8 mouse cellular contexts compared by ENCODE assay signal in genomic region chr10:79945507-79946234, GRCm38 (mm10). TPM values are rescaled to one million over a fixed set of nuclear protein-coding genes. Genes with fewer than 3 reads are reported as not detected.
DNase-seq lines count a peak whose midpoint lies in the region; ATAC-seq and TF ChIP-seq lines count a peak whose summit lies in the region.

No protein-coding gene starts in this region.

- no peak for ATAC-seq in heart, embryonic 14.5 days (ENCODE audit: insufficient number of reproducible peaks, insufficient read depth, low FRiP score, low read depth)
- peak; percentile 36 for ATAC-seq in hindbrain, embryonic 13.5 days (ENCODE audit: low FRiP score)
- peak; percentile 9; the same call in 1 of the 2 replicates for ATAC-seq in liver, embryonic 12.5 days
- ATAC-seq in neural tube, embryonic 12.5 days (ENCODE audit: low FRiP score, low read depth) = peak; percentile 66

- 46% methylated on average over 16 of the region's 16 CpGs for WGBS in heart, embryonic 14.5 days
- 18% methylated on average over 16 of the region's 16 CpGs for WGBS in hindbrain, embryonic 13.5 days
- 47% methylated on average over 16 of the region's 16 CpGs for WGBS in liver, embryonic 12.5 days (ENCODE audit: insufficient replicate concordance)
- 11% methylated on average over 16 of the region's 16 CpGs for WGBS in neural tube, embryonic 12.5 days

- no peak overlapping the region for H3K4me3 ChIP-seq in heart, embryonic 14.5 days (ENCODE audit: control insufficient read depth in 1 of 2, insufficient read depth in 1 of 2, low read depth in 1 of 2, low read length in 2 of 2)
- H3K4me3 ChIP-seq in hindbrain, embryonic 13.5 days = no peak overlapping the region
- peak overlapping the region; percentile 13; the same call in 1 of the 2 replicates for H3K4me3 ChIP-seq in liver, embryonic 12.5 days
- no peak overlapping the region for H3K4me3 ChIP-seq in neural tube, embryonic 12.5 days
- H3K4me3 ChIP-seq in layer of hippocampus, adult 2 months = no peak overlapping the region

- H3K27me3 ChIP-seq in heart, embryonic 14.5 days (ENCODE audit: control insufficient read depth, insufficient read depth, low read length) = no peaks in the 10 kb centered on the region
- H3K27me3 ChIP-seq in hindbrain, embryonic 13.5 days = no peaks in the 10 kb centered on the region
- no peaks in the 10 kb centered on the region for H3K27me3 ChIP-seq in liver, embryonic 12.5 days (replicated peaks)
- H3K27me3 ChIP-seq in neural tube, embryonic 12.5 days (replicated peaks) = no peaks in the 10 kb centered on the region

- no peak for DNase-seq in heart, postnatal 36 days
- no peak for DNase-seq in layer of hippocampus, adult 2 months (ENCODE audit: low spot score in 2 of 2)
- no peak for DNase-seq in adrenal gland, postnatal 36 days
- DNase-seq in right cerebral cortex, postnatal 25 days = no peak

- no peak overlapping the region; a peak in 1 of 4 replicates for H3K27ac ChIP-seq in heart, embryonic 14.5 days (replicated peaks in 1 of 2; ENCODE audit: control insufficient read depth in 1 of 2, insufficient read depth in 1 of 2, low read depth in 2 of 2, low read length in 2 of 2)
- peak overlapping the region; percentile 71 for H3K27ac ChIP-seq in hindbrain, embryonic 13.5 days
- H3K27ac ChIP-seq in liver, embryonic 12.5 days = peak overlapping the region; percentile 91
- peak overlapping the region; percentile 55 for H3K27ac ChIP-seq in neural tube, embryonic 12.5 days
- no peak overlapping the region for H3K27ac ChIP-seq in layer of hippocampus, adult 2 months

- H3K4me2 ChIP-seq in heart, embryonic 14.5 days (ENCODE audit: low read length) = peak overlapping the region; percentile 1; the same call in 1 of the 2 replicates
- no peak overlapping the region for H3K4me2 ChIP-seq in hindbrain, embryonic 13.5 days
- peak overlapping the region; percentile 67 for H3K4me2 ChIP-seq in liver, embryonic 12.5 days
- peak overlapping the region; percentile 27 for H3K4me2 ChIP-seq in neural tube, embryonic 12.5 days (replicated peaks)

- peaks cover 27% of the 10 kb centered on the region for H3K36me3 ChIP-seq in heart, embryonic 14.5 days (ENCODE audit: control insufficient read depth, insufficient read depth, low read length)
- peaks cover 43% of the 10 kb centered on the region for H3K36me3 ChIP-seq in hindbrain, embryonic 13.5 days
- H3K36me3 ChIP-seq in liver, embryonic 12.5 days = peaks cover 54% of the 10 kb centered on the region
- H3K36me3 ChIP-seq in neural tube, embryonic 12.5 days = peaks cover 53% of the 10 kb centered on the region

- intact Hi-C loops in heart, postnatal 36 days (cut with DNase I) = no loop called here

- no peaks in the 10 kb centered on the region for H3K9me3 ChIP-seq in heart, embryonic 14.5 days (ENCODE audit: control insufficient read depth, low read length)
- no peaks in the 10 kb centered on the region for H3K9me3 ChIP-seq in hindbrain, embryonic 13.5 days
- no peaks in the 10 kb centered on the region for H3K9me3 ChIP-seq in liver, embryonic 12.5 days (replicated peaks)
- H3K9me3 ChIP-seq in neural tube, embryonic 12.5 days = no peaks in the 10 kb centered on the region

- TF ChIP-seq CTCF in layer of hippocampus, adult 2 months (conservative IDR thresholded peaks at IDR 0.05) = no peak

- peak overlapping the region; percentile 40; the same call in 1 of the 2 replicates for H3K9ac ChIP-seq in heart, embryonic 14.5 days (ENCODE audit: low read length)
- peak overlapping the region; percentile 46 for H3K9ac ChIP-seq in hindbrain, embryonic 13.5 days
- H3K9ac ChIP-seq in liver, embryonic 12.5 days = peak overlapping the region; percentile 62
- H3K9ac ChIP-seq in neural tube, embryonic 12.5 days = peak overlapping the region; percentile 49; the same call in 1 of the 2 replicates

- H3K4me1 ChIP-seq in heart, embryonic 14.5 days (ENCODE audit: control insufficient read depth in 2 of 2, insufficient read depth in 2 of 2, low read length in 2 of 2) = peaks cover 23 to 26% of the 10 kb centered on the region in 2 experiments
- H3K4me1 ChIP-seq in hindbrain, embryonic 13.5 days (replicated peaks) = peaks cover 32% of the 10 kb centered on the region
- peaks cover 82% of the 10 kb centered on the region for H3K4me1 ChIP-seq in liver, embryonic 12.5 days
- H3K4me1 ChIP-seq in neural tube, embryonic 12.5 days = peaks cover 37% of the 10 kb centered on the region

RNA-seq across cellular contexts. Expression of gene Wdr18, which starts 14.3 kb away (rescaled TPM):
- polyA plus RNA-seq in heart, embryonic 14.5 days (2014; fragmentation: Nextera tagmentation; extraction: Ambion mirVana) = 73.2 and 84.4 TPM in 2 replicates
- 10 to 100 TPM; 25.6 to 28.8 TPM for total RNA-seq in heart, postnatal 36 days (2021)
- polyA plus RNA-seq in hindbrain, embryonic 13.5 days (2015; fragmentation: Nextera tagmentation; extraction: Ambion mirVana) = 77.4 and 77.9 TPM in 2 replicates
- polyA plus RNA-seq in liver, embryonic 12.5 days (2016; fragmentation: Nextera tagmentation; extraction: Ambion mirVana) = 99.9 and 114 TPM in 2 replicates
- polyA plus RNA-seq in neural tube, embryonic 12.5 days (2016; fragmentation: Nextera tagmentation; extraction: Ambion mirVana) = 84.5 and 98.3 TPM in 2 replicates
- 10 to 100 TPM; 44.8 to 47.0 TPM for total RNA-seq in layer of hippocampus, adult 2 months (2021)
- 10 to 100 TPM; 37.8 to 48.9 TPM for total RNA-seq in adrenal gland, postnatal 36 days (2021)

RNA-seq across cellular contexts. Expression of gene Arid3a, which starts 18.8 kb away (rescaled TPM):
- polyA plus RNA-seq in heart, embryonic 14.5 days (2014; fragmentation: Nextera tagmentation; extraction: Ambion mirVana) = 1.9 and 2.8 TPM in 2 replicates
- 1 to 10 TPM; 1.9 to 2.6 TPM for total RNA-seq in heart, postnatal 36 days (2021)
- polyA plus RNA-seq in hindbrain, embryonic 13.5 days (2015; fragmentation: Nextera tagmentation; extraction: Ambion mirVana) = 3.5 and 4.0 TPM in 2 replicates
- polyA plus RNA-seq in liver, embryonic 12.5 days (2016; fragmentation: Nextera tagmentation; extraction: Ambion mirVana) = 5.6 and 6.4 TPM in 2 replicates
- polyA plus RNA-seq in neural tube, embryonic 12.5 days (2016; fragmentation: Nextera tagmentation; extraction: Ambion mirVana) = 4.9 and 7.7 TPM in 2 replicates
- total RNA-seq in layer of hippocampus, adult 2 months (2021) = 1 to 10 TPM; 7.5 to 8.5 TPM
- 1 to 10 TPM; 3.0 to 4.1 TPM for total RNA-seq in adrenal gland, postnatal 36 days (2021)

RNA-seq across cellular contexts. Expression of gene R3hdm4, which starts 24.7 kb away (rescaled TPM):
- polyA plus RNA-seq in heart, embryonic 14.5 days (2014; fragmentation: Nextera tagmentation; extraction: Ambion mirVana) = 96.7 and 98.5 TPM in 2 replicates
- 10 to 100 TPM; 81.0 to 88.1 TPM for total RNA-seq in heart, postnatal 36 days (2021)
- 243 and 256 TPM in 2 replicates for polyA plus RNA-seq in hindbrain, embryonic 13.5 days (2015; fragmentation: Nextera tagmentation; extraction: Ambion mirVana)
- polyA plus RNA-seq in liver, embryonic 12.5 days (2016; fragmentation: Nextera tagmentation; extraction: Ambion mirVana) = 67.5 and 74.1 TPM in 2 replicates
- polyA plus RNA-seq in neural tube, embryonic 12.5 days (2016; fragmentation: Nextera tagmentation; extraction: Ambion mirVana) = 185 and 186 TPM in 2 replicates
- total RNA-seq in layer of hippocampus, adult 2 months (2021) = 100 to 1,000 TPM; 365 to 385 TPM
- 100 to 1,000 TPM; 104 to 118 TPM for total RNA-seq in adrenal gland, postnatal 36 days (2021)

RNA-seq across cellular contexts. Expression of gene Grin3b, which starts 24.8 kb away (rescaled TPM):
- 0.09 and 0.18 TPM in 2 replicates for polyA plus RNA-seq in heart, embryonic 14.5 days (2014; fragmentation: Nextera tagmentation; extraction: Ambion mirVana)
- total RNA-seq in heart, postnatal 36 days (2021) = under 1 TPM; 0.27 to 0.28 TPM
- polyA plus RNA-seq in hindbrain, embryonic 13.5 days (2015; fragmentation: Nextera tagmentation; extraction: Ambion mirVana) = 0.61 and 0.65 TPM in 2 replicates
- 0.14 TPM in 2 replicates for polyA plus RNA-seq in liver, embryonic 12.5 days (2016; fragmentation: Nextera tagmentation; extraction: Ambion mirVana)
- 0.24 and 0.40 TPM in 2 replicates for polyA plus RNA-seq in neural tube, embryonic 12.5 days (2016; fragmentation: Nextera tagmentation; extraction: Ambion mirVana)
- total RNA-seq in layer of hippocampus, adult 2 months (2021) = under 1 TPM in 1 of 2 experiments, not detected in 1; 0.15 TPM
- not detected for total RNA-seq in adrenal gland, postnatal 36 days (2021)

RNA-seq across cellular contexts. Expression of gene Kiss1r, which starts 28.9 kb away (rescaled TPM):
- polyA plus RNA-seq in heart, embryonic 14.5 days (2014; fragmentation: Nextera tagmentation; extraction: Ambion mirVana) = 0.19 and 0.70 TPM in 2 replicates
- under 1 TPM; 0.17 to 0.38 TPM for total RNA-seq in heart, postnatal 36 days (2021)
- polyA plus RNA-seq in hindbrain, embryonic 13.5 days (2015; fragmentation: Nextera tagmentation; extraction: Ambion mirVana) = 2.1 and 2.3 TPM in 2 replicates
- 0.35 and 0.43 TPM in 2 replicates for polyA plus RNA-seq in liver, embryonic 12.5 days (2016; fragmentation: Nextera tagmentation; extraction: Ambion mirVana)
- polyA plus RNA-seq in neural tube, embryonic 12.5 days (2016; fragmentation: Nextera tagmentation; extraction: Ambion mirVana) = 1.1 and 1.3 TPM in 2 replicates
- 1 to 10 TPM; 5.6 to 7.1 TPM for total RNA-seq in layer of hippocampus, adult 2 months (2021)
- total RNA-seq in adrenal gland, postnatal 36 days (2021) = 1 to 10 TPM; 1.2 to 1.3 TPM

Comparison
In these comparisons a context has a peak if more than half of its experiments do, and no peak if none do; other contexts are left out.
1. H3K27ac ChIP-seq: peak in hindbrain, embryonic 13.5 days (single experiment), liver, embryonic 12.5 days (single experiment) and neural tube, embryonic 12.5 days (single experiment); none in heart, embryonic 14.5 days (0 of 2) and layer of hippocampus, adult 2 months (single experiment).
2. Peak in every context shown above with its lines, with median percentiles within 50 percentile points of each other: H3K9ac ChIP-seq.